Mouse (Mus musculus) spleen, adult 2 months (tissue): ENCODE data around the gene Hat1.

Experiments
- CTCF ChIP-seq: fragments of 200-500 bp; IDR thresholded peaks from 2 replicates; pipeline ENCODE4 v1.5.1; 2011; ENCODE audit warnings: mild to moderate bottlenecking, inconsistent platforms; ENCODE audit not compliant: insufficient read depth, insufficient read length, insufficient replicate concordance; ENCODE audit errors: extremely low read depth
- POLR2A ChIP-seq: fragments of 200-500 bp; IDR thresholded peaks from 2 replicates; pipeline ENCODE4 v1.6.1; 2011; ENCODE audit warnings: low read depth, low read length, inconsistent platforms

DNA sequence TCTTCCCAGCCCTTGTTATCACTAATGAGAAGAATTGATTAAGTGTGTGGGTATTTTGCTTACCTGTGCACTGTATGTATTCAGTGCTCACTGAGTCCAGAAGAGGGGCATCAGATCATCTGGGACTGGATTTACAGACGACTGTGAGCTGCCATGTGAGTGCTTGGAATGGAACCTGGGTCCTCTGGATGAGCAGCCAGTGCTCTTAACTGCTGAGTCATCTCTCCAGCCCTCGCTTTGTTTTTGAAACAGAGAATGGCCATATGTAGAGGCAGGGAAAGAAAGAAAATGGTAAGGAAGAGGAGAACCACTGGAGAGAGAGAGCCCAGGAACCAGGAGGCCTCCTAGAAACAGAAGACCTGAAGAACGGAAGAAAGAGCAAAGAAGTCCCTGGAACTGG lies 73.8 kb downstream of the Hat1 start:
- TF ChIP-seq POLR2A: no peak
- TF ChIP-seq CTCF: no peak
